Mouse (Mus musculus) gonadal fat pad, adult 2 months (tissue): ENCODE measurements around the gene Iqgap3. TPM values are rescaled to one million over a fixed set of nuclear protein-coding genes. Genes with fewer than 3 reads are reported as not detected.

Source experiments
- DNase-seq: peaks from one replicate; pipeline ENCODE4 v3.0.0-alpha.2; 2012; ENCODE audit warnings: low read depth
- polyA plus RNA-seq: library from polyadenylated mRNA; depleted of rRNA; stranded (reverse); fragments of >200 nt; gene quantifications from 2 replicates; pipeline ENCODE4 v1.2.3, GENCODE M21; 2012; rRNA removed

The Iqgap3 gene
- polyA plus RNA-seq, 1 experiment, result 2.0 TPM

- DNase-seq, result no peak
Measured at GRCm38 (mm10) chr3:88149510-88149974, 67.8 kb downstream of the Iqgap3 start.

DNA sequence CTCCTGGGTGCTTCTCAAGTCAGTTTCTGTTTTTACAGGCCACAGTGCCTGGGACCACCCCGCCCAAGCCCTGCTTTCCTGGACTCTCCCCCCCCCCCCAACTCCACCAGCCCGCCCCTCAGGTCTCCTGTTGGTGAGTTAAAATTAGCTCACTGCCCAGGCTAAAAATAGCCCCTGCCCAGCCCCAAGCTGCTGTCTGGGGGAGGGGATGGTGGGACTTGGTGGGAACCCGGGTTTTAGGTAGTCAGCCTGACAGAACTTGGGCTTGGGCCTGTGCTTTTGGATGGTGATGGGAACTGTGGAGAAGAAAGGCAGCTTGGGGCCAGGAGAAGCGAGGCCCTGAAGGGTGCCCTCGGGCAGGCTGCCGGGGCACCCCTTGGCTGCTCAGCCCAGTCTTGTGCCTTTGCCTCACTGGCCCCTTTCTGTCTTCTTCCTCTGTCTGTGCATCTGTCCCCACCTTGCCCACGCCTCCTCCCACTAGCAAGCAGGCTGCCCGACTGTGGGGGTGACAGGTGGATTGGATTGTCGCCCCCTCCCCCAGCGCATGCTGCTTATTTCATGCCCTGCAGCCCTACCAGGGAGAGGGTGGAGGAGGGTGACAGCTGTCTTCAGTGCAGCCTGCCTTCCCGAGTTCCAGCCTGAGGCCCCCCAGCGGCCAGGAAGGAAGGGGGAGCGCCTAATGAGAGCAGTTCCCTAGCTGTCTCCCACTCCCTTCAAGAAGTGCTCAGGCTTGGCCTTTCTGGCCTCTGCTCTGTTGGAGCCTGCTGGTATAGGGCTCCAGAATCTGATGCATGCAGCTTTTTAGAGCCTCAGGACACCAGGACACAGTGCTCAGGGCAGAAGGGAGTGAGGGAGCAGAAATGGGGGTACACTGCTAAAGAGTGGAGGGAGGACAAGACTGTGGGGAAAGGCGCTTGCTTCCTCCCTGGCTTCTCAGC lies 68.6 kb downstream of the Iqgap3 start:
- no peak for DNase-seq

GRCm38 (mm10) chr3:88150999-88151364 lies 69.2 kb downstream of the Iqgap3 start:
- DNase-seq, result no peak

- no peak for DNase-seq
Measured at GRCm38 (mm10) chr3:88152056-88152455, 70.3 kb downstream of the Iqgap3 start.

- no peak for DNase-seq
Measured at GRCm38 (mm10) chr3:88153290-88154011, 71.7 kb downstream of the Iqgap3 start.

- DNase-seq, result no peak
Measured at GRCm38 (mm10) chr3:88154236-88154635, 72.5 kb downstream of the Iqgap3 start.

GRCm38 (mm10) chr3:88156817-88157216 lies 75.0 kb downstream of the Iqgap3 start:
- no peak for DNase-seq

DNA sequence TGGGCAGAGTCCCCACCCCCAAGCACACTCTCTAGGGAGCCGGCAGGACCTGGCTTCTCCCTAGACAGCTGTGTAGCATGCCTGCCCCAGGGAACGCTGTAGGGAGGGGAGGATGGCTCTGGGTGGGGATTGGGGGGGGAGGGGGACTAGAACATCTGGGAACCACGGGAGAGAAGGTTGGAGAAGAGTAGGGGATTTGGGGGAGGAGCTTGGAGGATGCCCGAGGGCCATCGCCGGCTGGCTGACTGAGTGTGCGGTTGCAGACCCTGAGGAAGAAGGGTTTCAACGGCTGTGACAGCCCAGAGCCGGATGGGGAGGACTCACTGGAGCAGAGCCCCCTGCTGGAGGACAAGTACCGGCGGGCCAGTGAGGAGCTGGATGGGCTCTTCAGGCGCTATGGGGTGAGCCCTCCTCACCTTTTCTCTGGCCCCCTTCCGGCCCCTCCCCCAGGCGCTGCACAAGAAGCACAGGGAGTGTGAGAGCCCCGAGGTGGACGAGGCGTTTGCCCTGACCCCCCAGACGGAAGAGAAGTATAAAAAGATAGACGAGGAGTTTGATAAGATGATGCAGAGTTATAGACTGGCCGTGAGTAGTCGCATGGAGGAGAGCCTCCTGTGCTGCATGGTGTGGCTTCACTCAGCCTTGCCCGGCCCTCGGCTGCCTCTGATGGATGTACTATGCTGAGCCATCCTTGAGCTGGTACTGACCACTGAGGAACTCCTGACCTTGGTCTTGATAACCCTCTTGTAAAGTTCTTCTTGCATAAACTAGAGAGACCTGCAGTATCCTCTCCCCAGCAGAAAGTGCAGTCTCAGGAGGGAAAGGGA lies 76.2 kb downstream of the Iqgap3 start:
- no peak for DNase-seq

- DNase-seq, result no peak
Measured at GRCm38 (mm10) chr3:88158991-88159390, 77.2 kb downstream of the Iqgap3 start.

DNA sequence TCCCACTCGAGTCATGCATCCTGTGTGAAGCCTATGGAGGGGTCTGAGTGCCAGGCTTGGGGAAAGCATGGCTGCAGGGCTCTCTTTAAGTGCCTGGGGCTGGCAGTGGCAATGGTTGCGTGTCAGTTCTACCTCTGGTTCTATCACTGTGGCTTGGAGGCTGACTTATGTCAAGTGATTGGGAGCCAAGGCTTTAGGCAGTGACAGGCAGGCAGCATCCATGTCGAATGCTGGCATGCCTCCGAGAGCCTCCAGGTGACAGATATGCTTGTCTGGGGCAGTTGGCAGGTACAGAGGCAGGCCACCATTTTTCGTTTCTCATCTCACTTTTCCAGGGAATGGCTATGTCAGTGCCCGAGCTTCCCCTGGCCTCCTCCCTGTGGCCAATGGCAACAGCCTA lies 79.1 kb downstream of the Iqgap3 start:
- no peak for DNase-seq

GRCm38 (mm10) chr3:88162259-88162658 lies 80.5 kb downstream of the Iqgap3 start:
- DNase-seq, result no peak

DNA sequence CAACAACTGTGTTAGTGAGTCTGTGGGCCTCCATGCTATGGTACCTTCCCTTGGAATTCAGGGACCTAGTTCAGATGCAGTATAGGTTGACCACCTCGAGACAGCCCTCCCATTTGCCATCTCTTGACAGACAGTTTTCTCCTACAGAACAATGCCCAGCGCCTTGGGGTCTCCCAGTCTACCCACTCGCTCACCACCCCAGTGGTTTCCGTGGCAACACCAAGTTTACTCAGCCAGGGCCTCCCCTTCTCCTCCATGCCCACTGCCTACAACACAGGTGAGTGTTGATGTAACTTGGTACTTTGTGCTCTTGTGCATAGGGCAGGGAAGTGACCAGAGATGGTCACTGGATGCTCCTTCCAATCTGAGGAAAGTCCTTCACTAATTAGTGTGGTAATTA lies 81.0 kb downstream of the Iqgap3 start:
- no peak for DNase-seq

GRCm38 (mm10) chr3:88163847-88164246 lies 82.1 kb downstream of the Iqgap3 start:
- no peak for DNase-seq

- no peak for DNase-seq
Measured at GRCm38 (mm10) chr3:88164263-88164662, 82.5 kb downstream of the Iqgap3 start.

- DNase-seq, result no peak
Measured at GRCm38 (mm10) chr3:88166056-88166455, 84.3 kb downstream of the Iqgap3 start.

DNA sequence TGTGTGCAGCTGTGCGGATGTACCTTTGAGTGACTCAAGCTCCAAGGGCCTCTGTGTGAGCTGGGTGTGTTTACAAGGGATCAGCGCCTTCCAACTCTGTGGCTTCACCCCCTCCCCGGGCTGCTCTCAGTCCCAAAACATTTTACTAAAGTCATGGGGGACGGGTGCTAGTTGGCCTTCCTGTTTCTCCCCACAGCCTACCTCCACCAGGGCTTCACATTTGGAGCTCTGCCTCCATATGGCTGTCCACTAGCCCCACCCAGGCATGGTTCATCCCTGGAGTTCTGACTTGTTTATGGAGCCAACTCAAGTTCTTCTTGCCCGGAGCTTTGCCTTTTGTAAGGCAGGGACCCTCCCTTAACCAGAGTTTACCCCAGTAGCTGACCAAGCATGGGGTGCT lies 88.6 kb downstream of the Iqgap3 start:
- no peak for DNase-seq

Other genes with a start within 250 kb of the Iqgap3 start
- 0.43 and 0.61 TPM in 2 replicates for gene Sh2d2a, start 235.2 kb upstream of the Iqgap3 start, polyA plus RNA-seq
- 24.5 and 29.2 TPM in 2 replicates for gene Prcc, start 196.4 kb upstream of the Iqgap3 start, polyA plus RNA-seq
- gene Hdgf, start 175.7 kb upstream of the Iqgap3 start, polyA plus RNA-seq, result 78.3 and 87.9 TPM in 2 replicates
- gene Mrpl24, start 162.5 kb upstream of the Iqgap3 start, polyA plus RNA-seq, result 51.0 and 51.8 TPM in 2 replicates
- 11.0 and 11.4 TPM in 2 replicates for gene Isg20l2, start 151.7 kb upstream of the Iqgap3 start, polyA plus RNA-seq
- 19.9 and 27.5 TPM in 2 replicates for gene Rrnad1, start 151.3 kb upstream of the Iqgap3 start, polyA plus RNA-seq
- 5.6 and 12.0 TPM in 2 replicates for gene Crabp2, start 133.3 kb upstream of the Iqgap3 start, polyA plus RNA-seq
- gene Nes, start 110.9 kb upstream of the Iqgap3 start, polyA plus RNA-seq, result 5.0 and 6.1 TPM in 2 replicates
- gene Bcan, start 81.7 kb upstream of the Iqgap3 start, polyA plus RNA-seq, result 0.08 TPM in 1 of 2 replicates, not detected in the other
- gene Hapln2, start 54.4 kb upstream of the Iqgap3 start, polyA plus RNA-seq, result not detected in 2 replicates
- 5.7 and 6.3 TPM in 2 replicates for gene Gpatch4, start 38.9 kb upstream of the Iqgap3 start, polyA plus RNA-seq
- 98.6 and 109 TPM in 2 replicates for gene Naxe, start 23.5 kb upstream of the Iqgap3 start, polyA plus RNA-seq
- gene Ttc24, start 3.7 kb upstream of the Iqgap3 start, polyA plus RNA-seq, result 0.88 and 1.5 TPM in 2 replicates
- gene Mef2d, start 60.4 kb downstream of the Iqgap3 start, polyA plus RNA-seq, result 39.5 and 41.9 TPM in 2 replicates
- 33.0 TPM in 2 replicates for gene Rhbg, start 172.7 kb downstream of the Iqgap3 start, polyA plus RNA-seq
- 0.09 and 0.10 TPM in 2 replicates for gene Gm38392, start 205.2 kb downstream of the Iqgap3 start, polyA plus RNA-seq
- gene Tsacc, start 215.0 kb downstream of the Iqgap3 start, polyA plus RNA-seq, result 9.8 and 10.7 TPM in 2 replicates
- 103 and 134 TPM in 2 replicates for gene Cct3, start 215.1 kb downstream of the Iqgap3 start, polyA plus RNA-seq
- gene Glmp, start 243.1 kb downstream of the Iqgap3 start, polyA plus RNA-seq, result 255 and 271 TPM in 2 replicates